Mouse (Mus musculus) gastrocnemius, adult 18-20 months (tissue): ENCODE results near the gene Papln. TPM values are rescaled to one million over a fixed set of nuclear protein-coding genes. Genes with fewer than 3 reads are reported as not detected.

Experiments used
- DNase-seq: peaks from one replicate; pipeline ENCODE4 v3.0.0; 2021; ENCODE audit warnings: low spot score
- total RNA-seq, 2 experiments: library from RNA; stranded (reverse); gene quantifications; 2 replicates each; pipeline ENCODE4 v1.2.3; 2021

Papln gene
- total RNA-seq, 2 experiments from 2014 or later = 0.57 to 0.83 TPM

GRCm38 (mm10) chr12:83767833-83768232 is 4.4 kb downstream of the Papln start:
- no peak for DNase-seq

DNA sequence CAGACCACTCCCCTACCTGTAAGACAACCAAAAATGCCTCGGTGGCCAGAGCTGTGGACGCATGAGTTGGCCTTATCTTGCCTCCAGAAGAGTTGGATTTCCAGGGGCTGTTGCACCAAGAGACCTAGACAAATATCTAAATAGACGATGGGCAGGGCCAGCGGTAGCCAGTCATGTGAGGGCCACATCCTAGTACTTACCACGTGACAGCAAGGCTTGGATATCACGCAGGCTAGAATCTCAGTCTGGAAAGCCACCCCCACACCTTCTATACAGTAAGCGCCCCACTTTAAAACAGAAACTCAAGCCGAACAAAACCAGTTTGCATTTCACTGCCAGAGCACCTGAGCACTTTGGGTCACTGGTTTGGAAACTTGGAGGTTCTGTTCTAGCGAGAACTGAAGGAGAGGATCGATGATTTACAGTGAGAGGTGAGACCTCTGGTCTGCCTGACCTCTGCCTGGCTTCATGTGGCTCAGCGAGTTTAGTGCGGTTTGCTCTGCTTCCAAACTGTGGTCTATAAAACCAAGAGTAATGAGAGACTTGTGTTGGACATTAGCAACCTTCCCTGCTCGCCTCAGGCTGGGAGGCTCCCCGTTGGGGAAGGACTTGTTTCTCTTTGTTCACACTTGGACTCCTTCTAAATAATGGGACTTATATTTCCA is 4.9 kb downstream of the Papln start:
- no peak for DNase-seq

DNA sequence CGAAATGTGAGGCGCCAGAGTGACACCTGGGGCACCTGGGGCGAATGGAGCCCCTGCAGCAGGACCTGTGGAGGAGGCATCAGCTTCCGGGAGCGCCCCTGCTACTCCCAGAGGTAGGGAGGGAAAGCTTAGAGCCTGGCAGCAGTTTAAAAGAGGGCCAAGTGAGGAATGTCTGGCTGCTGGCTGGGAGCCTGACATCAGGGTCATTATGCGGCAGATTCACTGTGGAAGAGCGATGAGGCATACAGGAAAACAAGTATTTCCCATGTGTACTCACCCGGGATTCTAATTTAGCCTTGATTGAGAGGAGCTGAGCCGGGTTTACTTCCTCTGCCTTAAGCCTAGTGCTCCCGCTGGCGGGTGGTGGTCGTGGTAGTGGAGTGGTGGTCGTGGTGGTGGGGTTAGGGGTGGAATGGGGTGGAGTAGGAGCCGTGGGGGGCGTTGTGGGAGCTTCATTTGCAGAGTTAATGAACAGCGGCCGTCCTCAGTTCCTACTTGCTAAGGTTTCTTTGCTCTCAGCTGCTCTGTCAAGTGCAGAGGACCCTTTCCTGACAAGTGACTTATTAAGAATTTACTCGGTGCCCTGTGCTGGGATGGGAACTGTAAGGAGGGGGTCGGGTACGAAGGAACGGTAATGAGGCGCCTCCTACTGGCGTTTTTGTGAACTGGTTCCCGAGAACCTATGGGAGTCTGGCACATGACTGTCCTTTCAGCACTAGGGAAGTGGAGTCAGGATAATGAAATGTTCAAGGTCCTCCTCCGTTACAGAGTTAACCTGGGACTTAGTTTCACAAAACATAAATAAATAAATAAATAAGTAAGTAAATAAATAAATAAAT is 7.2 kb downstream of the Papln start:
- peak; percentile 38 for DNase-seq

- DNase-seq = no peak
Measured at GRCm38 (mm10) chr12:83775621-83776020, 12.2 kb downstream of the Papln start.

- DNase-seq = no peak
Measured at GRCm38 (mm10) chr12:83776766-83777165, 13.3 kb downstream of the Papln start.

DNA sequence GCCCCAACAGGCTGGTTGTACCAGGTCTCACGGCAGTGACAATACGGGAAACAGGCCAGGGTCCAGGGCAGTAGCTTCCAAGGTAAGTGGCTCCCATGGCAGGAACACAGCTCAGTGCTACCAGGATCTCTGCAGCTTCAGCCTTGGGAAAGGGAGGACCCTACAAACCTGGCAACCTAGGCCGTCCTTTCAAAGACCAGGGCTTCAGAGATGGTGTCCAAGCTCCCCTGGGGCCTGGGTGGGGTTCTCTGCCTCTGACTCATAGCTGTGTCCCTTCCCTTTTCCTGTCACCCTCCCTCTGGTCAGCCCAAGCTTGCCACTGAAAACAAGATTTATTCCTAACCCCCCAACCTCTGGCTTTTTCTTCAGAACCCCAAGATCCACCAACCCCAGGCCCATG is 16.7 kb downstream of the Papln start:
- no peak for DNase-seq

- no peak for DNase-seq
Measured at GRCm38 (mm10) chr12:83781204-83781603, 17.8 kb downstream of the Papln start.

- no peak for DNase-seq
Measured at GRCm38 (mm10) chr12:83781640-83782278, 18.3 kb downstream of the Papln start.

DNA sequence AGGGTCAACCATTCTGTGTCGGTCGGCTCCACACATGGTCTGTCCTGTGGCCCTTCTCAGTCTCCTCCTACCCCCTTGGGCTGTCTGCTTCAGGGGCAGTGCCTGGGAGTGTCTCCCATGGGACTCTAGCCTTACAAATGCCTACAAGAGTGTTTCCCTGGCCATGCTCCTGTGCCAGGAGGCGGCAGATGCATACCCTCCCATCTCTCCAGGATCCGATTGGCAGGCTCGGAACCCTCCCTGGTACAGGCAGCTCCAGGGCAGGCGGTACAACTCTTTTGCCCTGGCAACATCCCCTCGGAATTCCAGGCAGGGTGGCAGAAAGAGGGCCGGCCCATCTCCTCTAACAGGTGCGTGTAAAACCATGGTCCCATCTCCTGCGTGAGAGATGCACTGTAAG is 19.2 kb downstream of the Papln start:
- DNase-seq = no peak

DNA sequence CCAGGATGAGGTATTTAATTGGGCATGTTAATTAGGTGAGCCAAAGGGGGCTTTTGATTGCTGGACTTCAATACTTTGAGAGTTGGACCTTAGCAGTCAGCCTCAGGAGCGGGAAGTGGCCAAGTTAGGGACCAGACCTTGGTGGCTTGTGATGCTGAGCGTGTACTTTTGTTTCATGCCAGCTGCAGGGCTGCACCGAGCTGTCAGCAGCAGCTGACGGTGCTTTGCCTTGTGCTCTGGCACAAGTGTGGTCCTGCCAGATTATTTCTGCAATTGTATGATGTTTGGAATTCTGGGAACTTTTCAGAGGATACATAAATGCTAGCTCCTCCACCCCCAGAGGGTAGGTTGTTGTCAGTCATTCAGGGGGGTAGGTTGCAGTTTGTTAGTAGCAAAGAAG is 21.9 kb downstream of the Papln start:
- no peak for DNase-seq

- DNase-seq = no peak
Measured at GRCm38 (mm10) chr12:83789051-83789780, 25.8 kb downstream of the Papln start.

- DNase-seq = peak; percentile 30
Measured at GRCm38 (mm10) chr12:83789781-83790140, 26.3 kb downstream of the Papln start.

DNA sequence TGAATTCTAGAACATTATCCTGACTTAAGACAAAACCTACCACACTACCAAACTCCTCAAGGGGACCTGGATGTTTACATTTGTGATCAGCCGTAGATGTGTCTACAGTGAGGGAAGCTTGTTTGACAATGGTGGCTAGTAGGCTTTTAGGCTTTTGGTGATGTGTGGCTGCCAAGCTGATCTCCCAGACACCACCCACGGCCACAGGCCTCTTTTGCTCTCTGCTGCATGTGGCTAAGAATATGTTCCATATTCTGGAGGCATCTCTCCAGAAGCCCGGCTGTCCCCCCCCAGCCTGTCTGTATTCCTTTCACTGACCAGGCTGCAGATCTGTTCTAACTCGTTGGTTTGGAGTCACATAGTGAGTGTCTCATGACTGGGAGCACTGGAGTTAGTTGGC is 27.3 kb downstream of the Papln start:
- DNase-seq = no peak

DNA sequence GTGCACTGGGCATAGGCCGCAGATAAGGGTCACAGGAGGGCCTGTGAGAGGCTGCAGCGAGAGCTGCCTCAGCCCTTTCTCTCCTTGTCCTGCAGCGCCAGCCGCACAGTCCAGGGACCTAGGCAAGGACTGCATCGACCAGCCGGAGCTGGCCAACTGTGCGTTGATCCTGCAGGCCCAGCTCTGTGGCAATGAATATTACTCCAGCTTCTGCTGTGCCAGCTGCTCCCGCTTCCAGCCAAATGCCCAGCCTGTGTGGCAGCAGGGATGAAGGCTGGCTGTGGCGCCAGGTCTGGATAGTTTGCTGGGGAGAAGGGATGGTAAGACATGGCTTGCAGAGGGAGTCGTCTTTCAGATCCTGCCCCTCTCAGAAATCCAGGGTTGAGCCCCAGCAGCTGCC is 28.3 kb downstream of the Papln start:
- no peak for DNase-seq

GRCm38 (mm10) chr12:83792706-83793410 is 29.4 kb downstream of the Papln start:
- DNase-seq = no peak

DNA sequence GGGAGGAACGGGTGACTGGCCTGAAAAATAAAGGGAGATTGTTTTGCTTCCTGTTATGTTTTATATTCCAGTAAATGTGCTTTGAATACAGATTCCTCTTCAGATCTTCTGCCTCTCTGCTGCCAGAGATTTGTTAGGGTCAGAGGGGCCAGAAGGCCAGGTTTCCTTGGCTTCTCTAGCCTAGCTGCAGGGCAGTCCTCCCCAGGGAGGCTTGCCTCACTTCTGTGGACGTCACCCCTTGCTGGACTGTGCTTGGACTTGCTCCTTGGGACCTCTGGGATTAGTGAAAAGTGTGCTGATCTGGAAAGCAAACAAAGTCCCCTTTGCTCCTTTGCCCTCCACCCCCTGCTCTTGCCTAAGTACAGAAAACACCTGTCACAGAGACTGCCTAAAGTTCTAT is 31.6 kb downstream of the Papln start:
- no peak for DNase-seq

- DNase-seq = no peak
Measured at GRCm38 (mm10) chr12:83795586-83795985, 32.2 kb downstream of the Papln start.

DNA sequence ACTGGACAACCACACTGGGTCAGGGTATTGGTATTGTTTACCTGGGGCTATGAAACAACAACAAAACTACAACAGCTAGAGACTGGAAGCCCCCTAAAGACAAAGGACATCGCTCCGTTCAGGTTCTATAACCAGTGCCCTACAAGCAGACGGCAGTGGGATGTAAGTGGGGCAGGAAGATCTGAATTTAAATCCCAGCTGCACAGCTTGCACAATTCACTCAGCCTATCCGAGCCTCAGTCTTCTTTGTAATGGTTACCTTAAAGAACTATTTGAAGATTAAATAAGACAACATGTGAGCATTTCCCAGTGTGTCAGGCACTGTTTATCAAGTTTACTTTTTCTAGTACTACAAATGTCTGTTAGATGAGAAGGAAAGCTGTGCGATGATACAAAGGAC is 34.9 kb downstream of the Papln start:
- no peak for DNase-seq

DNA sequence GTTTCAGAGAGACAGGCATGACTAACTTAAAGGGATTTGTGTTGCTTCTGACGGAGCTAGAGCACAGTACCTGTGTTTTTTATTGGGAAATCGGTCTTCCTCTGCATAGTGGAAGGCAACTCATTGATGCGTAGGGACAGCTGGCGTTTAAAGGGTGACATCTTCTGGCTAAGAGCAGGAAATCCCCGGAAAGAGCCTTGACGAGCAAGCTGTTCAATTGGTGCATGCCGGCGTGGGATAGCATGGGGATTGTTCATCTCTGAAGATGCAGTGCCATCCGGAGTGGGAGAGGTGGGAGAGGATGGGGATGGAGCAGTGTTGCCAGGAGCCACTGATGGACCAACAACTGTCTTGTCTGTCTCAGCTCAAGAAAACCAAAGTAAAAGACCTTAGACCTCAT is 37.5 kb downstream of the Papln start:
- DNase-seq = no peak

DNA sequence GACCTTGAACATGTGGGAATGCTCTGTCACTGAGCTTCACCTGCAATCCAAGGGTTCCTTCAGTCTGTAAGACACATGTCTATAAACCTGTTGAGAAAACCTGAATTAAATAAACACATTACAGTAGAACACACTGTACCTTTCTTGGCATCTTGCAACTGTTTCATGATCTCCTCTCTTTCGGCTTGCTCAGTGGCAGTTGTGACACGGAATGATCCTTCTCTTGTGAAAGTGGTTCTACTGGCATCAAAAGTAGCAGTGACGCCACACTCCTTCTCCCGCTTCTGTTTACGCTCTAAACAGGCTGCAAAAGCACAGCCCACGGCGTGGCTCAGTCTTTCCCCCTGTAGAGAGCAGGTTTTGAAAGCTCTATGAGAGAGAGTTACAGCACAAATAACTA is 40.2 kb downstream of the Papln start:
- no peak for DNase-seq

DNA sequence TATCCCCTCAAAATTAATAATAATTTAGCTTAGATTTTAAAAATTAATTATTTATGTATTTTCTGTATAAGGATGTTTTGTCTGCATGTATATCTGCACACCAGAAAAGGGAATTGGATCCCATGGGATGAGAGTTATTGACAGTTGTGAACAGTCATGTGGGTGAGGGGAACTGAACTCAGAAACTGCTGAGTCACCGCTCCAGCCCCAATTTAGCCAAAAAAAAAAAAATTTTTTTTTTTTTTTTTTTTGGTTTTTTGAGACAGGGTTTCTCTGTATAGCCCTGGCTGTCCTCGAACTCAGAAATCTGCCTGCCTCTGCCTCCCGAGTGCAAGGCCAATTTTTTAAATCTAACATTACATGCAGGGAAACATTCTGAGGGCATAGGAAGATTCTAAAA is 48.5 kb downstream of the Papln start:
- DNase-seq = no peak
